Mouse (Mus musculus): ENCODE results near the gene Slc26a3. TPM values are rescaled to one million over a fixed set of nuclear protein-coding genes. Genes with fewer than 3 reads are reported as not detected.

The Slc26a3 gene
- total and polyA plus RNA-seq, 3 experiments = 0.07 TPM; not detected in 2

- Histone ChIP-seq H3K79me2 (ENCODE audit: control insufficient read depth, insufficient read depth, low read length, poor library complexity) (peaks cover 28% of the 10 kb centered on the region), H3K9me3 (replicated peaks; ENCODE audit: insufficient read depth, low read length) (no peaks in the 10 kb centered on the region), H3K9ac (ENCODE audit: control insufficient read depth, low read depth, low read length, poor library complexity, severe bottlenecking) (peak overlapping the region; percentile 88), H3K4me1 (ENCODE audit: control insufficient read depth in 1 of 2, insufficient read depth in 2 of 2, low read length in 2 of 2) (peaks cover 5 to 11% of the 10 kb centered on the region in 2 experiments), H3K4me3 (ENCODE audit: control insufficient read depth in 1 of 2, insufficient read depth in 1 of 2, low read depth in 2 of 2, low read length in 2 of 2) (peak overlapping the region; percentile 75 to 80), H3K36me3 (ENCODE audit: control insufficient read depth in 1 of 2, insufficient read depth in 2 of 2, low read length in 2 of 2) (peaks cover 2 to 15% of the 10 kb centered on the region in 2 experiments; a peak in 2 of 4 replicates), H3K27ac (ENCODE audit: control insufficient read depth, low read depth, low read length) (peak overlapping the region; percentile 66), H3K27me3 (ENCODE audit: control insufficient read depth in 1 of 2, insufficient read depth in 2 of 2, low read length in 2 of 2) (no peaks in the 10 kb centered on the region)
- DNase-seq (ENCODE audit: low read depth, low spot score) = no peak
- TF ChIP-seq MAZ (IDR thresholded peaks at IDR 0.05; ENCODE audit: low read depth, low read length) (no peak), MYB (IDR thresholded peaks at IDR 0.05; ENCODE audit: low read depth, low read length) (no peak), KAT2A (conservative IDR thresholded peaks at IDR 0.05; ENCODE audit: low read depth, low read length) (no peak), ZC3H11A (IDR thresholded peaks at IDR 0.05; ENCODE audit: low read depth, low read length) (no peak), USF1 (IDR thresholded peaks at IDR 0.05; ENCODE audit: low read depth, low read length) (no peak), E2F4 (IDR thresholded peaks at IDR 0.05; ENCODE audit: borderline replicate concordance, low read depth, low read length) (no peak), MYC (IDR thresholded peaks at IDR 0.05; ENCODE audit: low read depth, low read length) (no peak), SIN3A (IDR thresholded peaks at IDR 0.05; ENCODE audit: low read length) (no peak; the same call in 1 of the 2 replicates), HCFC1 (IDR thresholded peaks at IDR 0.05; ENCODE audit: low read depth, low read length) (no peak), ZMIZ1 (IDR thresholded peaks at IDR 0.05; ENCODE audit: low read depth, low read length) (no peak), POLR2AphosphoS5 (IDR thresholded peaks at IDR 0.05; ENCODE audit: borderline replicate concordance, low read depth, low read length) (no peak), NELFE (IDR thresholded peaks at IDR 0.05; ENCODE audit: low read depth, low read length) (no peak), CTCF (IDR thresholded peaks at IDR 0.05 in 2 of 3, conservative IDR thresholded peaks at IDR 0.05 in 1 of 3; ENCODE audit: control insufficient read depth in 1 of 3, insufficient read depth in 1 of 3, low read depth in 2 of 3, low read length in 3 of 3, poor library complexity in 1 of 3, severe bottlenecking in 1 of 3) (no peak), GABPA (IDR thresholded peaks at IDR 0.05; ENCODE audit: low read depth, low read length) (no peak), MXI1 (IDR thresholded peaks at IDR 0.05; ENCODE audit: low read depth, low read length) (no peak), TCF12 (IDR thresholded peaks at IDR 0.05; ENCODE audit: low read depth, low read length) (no peak), EP300 (IDR thresholded peaks at IDR 0.05; ENCODE audit: low read depth in 1 of 2, low read length in 2 of 2) (no peak), TBP (IDR thresholded peaks at IDR 0.05; ENCODE audit: low read depth, low read length) (no peak), BHLHE40 (IDR thresholded peaks at IDR 0.05; ENCODE audit: borderline replicate concordance, low read depth, low read length) (no peak), SMC3 (IDR thresholded peaks at IDR 0.05; ENCODE audit: low read depth, low read length) (no peak)
Measured at GRCm38 (mm10) chr12:31500196-31500595, 109.5 kb downstream of the Slc26a3 start.

DNA sequence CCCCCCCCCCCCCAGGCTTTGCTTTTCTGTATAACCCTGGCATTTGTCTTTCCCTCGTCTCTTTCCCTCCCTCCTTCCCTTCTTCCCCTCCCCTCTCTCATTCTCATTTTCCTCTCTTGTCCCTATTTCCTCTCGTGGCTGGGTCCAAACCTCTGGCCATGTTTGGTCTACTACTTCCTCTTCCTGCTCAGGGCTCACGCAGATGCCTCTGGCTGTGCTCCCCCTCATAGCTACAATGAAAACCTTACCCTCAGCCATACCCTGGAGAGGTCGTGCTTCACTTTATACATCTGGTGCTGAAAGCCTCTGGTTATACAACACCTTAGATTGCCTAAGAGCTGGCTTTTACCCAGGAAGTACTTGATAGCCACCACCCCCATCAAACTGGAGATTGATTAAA lies 110.6 kb downstream of the Slc26a3 start:
- DNase-seq (ENCODE audit: low read depth, low spot score) = peak; percentile 48
- H3K79me2 ChIP-seq (ENCODE audit: control insufficient read depth, insufficient read depth, low read length, poor library complexity) = peaks cover 26% of the 10 kb centered on the region
- H3K27ac ChIP-seq (ENCODE audit: control insufficient read depth, low read depth, low read length) = no peak overlapping the region
- H3K9ac ChIP-seq (ENCODE audit: control insufficient read depth, low read depth, low read length, poor library complexity, severe bottlenecking) = no peak overlapping the region
- TF ChIP-seq CHD1 (IDR thresholded peaks at IDR 0.05; ENCODE audit: low read depth, low read length) = no peak
- no peak for TF ChIP-seq TCF12 (IDR thresholded peaks at IDR 0.05; ENCODE audit: low read depth, low read length)
- TF ChIP-seq ETS1 (IDR thresholded peaks at IDR 0.05; ENCODE audit: low read depth, low read length) = 0 out of 2 replicates have a peak, but pooled peaks have one; percentile 19
- 0 out of 2 replicates have a peak, but pooled peaks have one; percentile 18 for TF ChIP-seq ELF1 (IDR thresholded peaks at IDR 0.05; ENCODE audit: low read depth, low read length)
- no peak for TF ChIP-seq SIN3A (IDR thresholded peaks at IDR 0.05; ENCODE audit: low read length)
- no peak for TF ChIP-seq RAD21 (IDR thresholded peaks at IDR 0.05; ENCODE audit: low read depth, low read length)
- no peak for TF ChIP-seq POLR2A (IDR thresholded peaks at IDR 0.05; ENCODE audit: control insufficient read depth in 1 of 2, insufficient read depth in 1 of 2, low read depth in 1 of 2, low read length in 2 of 2, poor library complexity in 1 of 2)
- no peak for TF ChIP-seq MYB (IDR thresholded peaks at IDR 0.05; ENCODE audit: low read depth, low read length)
- no peak for TF ChIP-seq TBP (IDR thresholded peaks at IDR 0.05; ENCODE audit: low read depth, low read length)
- no peak for TF ChIP-seq TAL1 (IDR thresholded peaks at IDR 0.05; ENCODE audit: low read length)
- no peak for TF ChIP-seq RCOR1 (IDR thresholded peaks at IDR 0.05; ENCODE audit: low read depth, low read length)
- no peak overlapping the region for H3K4me3 ChIP-seq (ENCODE audit: control insufficient read depth in 1 of 2, insufficient read depth in 1 of 2, low read depth in 2 of 2, low read length in 2 of 2)
- peaks cover 5 to 11% of the 10 kb centered on the region in 2 experiments for H3K4me1 ChIP-seq (ENCODE audit: control insufficient read depth in 1 of 2, insufficient read depth in 2 of 2, low read length in 2 of 2)
- H3K27me3 ChIP-seq (ENCODE audit: control insufficient read depth in 1 of 2, insufficient read depth in 2 of 2, low read length in 2 of 2) = no peaks in the 10 kb centered on the region
- H3K36me3 ChIP-seq (ENCODE audit: control insufficient read depth in 1 of 2, insufficient read depth in 2 of 2, low read length in 2 of 2) = peaks cover 0 to 12% of the 10 kb centered on the region in 2 experiments; a peak in 2 of 4 replicates
- no peaks in the 10 kb centered on the region for H3K9me3 ChIP-seq (replicated peaks; ENCODE audit: insufficient read depth, low read length)
